Mouse (Mus musculus) retina, adult 2 months (tissue): Measurements from ENCODE around the gene Als2cr12.
"Not testable (repeated sequence)": the region's sequence is repeated elsewhere in the genome, so short reads cannot be mapped to it uniquely, and the experiment has no call there.

ENCODE experiments used
- DNase-seq: peaks from one replicate; pipeline ENCODE4 v3.0.0-alpha.2; 2012; ENCODE audit warnings: low read depth, low spot score

Gene Als2cr12

DNA sequence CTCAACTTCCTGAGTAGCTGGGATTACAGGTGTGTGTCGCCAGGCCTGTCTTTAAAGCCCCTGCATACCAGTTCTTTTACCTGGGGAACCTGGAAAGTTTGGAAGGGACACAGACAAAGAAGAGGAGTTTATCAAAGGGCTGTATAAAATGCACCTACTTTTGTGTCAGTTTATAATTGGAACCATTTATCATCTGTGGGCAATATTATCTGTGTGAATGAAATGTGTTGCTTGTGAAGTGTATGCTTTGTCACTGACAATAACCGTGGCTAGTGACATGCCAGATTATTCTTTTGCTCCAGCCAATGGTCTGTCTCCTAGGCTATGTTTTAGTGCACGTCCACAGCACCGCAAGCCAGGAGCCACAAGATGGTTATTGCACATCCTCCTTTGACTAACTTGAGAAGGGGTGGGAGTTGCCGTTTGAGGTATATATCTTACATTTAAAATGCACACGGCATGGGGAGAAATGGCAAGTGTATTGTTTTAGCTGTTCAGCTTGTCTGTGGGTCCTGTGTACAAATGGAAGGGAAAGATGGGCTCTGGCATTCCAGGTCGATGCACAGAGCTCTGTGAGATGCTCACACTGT, 23.7 kb upstream of the Als2cr12 start:
- no peak for DNase-seq

- DNase-seq: no peak
Measured at GRCm38 (mm10) chr1:58717589-58718270, 21.9 kb upstream of the Als2cr12 start.

DNA sequence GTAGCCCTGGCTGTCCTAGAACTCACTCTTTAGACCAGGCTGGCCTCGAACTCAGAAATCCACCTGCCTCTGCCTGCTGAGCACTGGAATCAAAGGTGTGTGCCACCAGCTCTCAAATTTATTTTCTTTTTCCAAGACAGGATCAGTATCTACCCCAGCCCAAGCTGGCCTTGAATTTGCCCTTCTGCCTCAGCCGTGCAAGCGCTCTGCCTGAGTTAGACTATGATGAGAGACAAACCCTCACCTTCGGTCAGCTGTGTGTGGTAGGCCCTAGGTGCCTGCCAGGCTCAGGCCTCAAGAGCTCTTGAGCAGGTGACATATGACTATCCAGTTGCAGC, 21.1 kb upstream of the Als2cr12 start:
- DNase-seq: no peak

- no peak for DNase-seq
Measured at GRCm38 (mm10) chr1:58716162-58716882, 20.5 kb upstream of the Als2cr12 start.

GRCm38 (mm10) chr1:58715536-58715935, 19.7 kb upstream of the Als2cr12 start:
- no peak for DNase-seq

DNA sequence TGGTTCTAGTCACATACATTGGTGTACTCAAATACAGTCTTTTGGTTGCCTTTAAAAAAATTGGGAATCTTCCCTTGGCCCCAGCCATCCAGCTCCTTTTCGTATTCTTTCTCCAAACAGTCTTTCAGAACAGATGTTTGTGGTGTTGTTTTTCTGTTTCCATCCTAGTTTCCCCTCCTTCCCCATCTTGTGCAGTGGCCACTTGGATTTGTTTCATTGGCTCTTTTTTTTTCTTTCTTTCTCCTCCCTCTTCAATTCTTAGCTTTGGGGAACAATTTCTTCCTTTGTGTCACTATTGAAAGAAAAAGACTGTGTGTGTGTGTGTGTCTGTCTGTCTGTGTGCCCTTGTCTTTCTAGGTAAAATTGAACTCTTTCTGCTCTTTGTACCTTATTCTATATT, 18.6 kb upstream of the Als2cr12 start:
- DNase-seq: no peak

GRCm38 (mm10) chr1:58713893-58714231, 18.1 kb upstream of the Als2cr12 start:
- DNase-seq: no peak

DNA sequence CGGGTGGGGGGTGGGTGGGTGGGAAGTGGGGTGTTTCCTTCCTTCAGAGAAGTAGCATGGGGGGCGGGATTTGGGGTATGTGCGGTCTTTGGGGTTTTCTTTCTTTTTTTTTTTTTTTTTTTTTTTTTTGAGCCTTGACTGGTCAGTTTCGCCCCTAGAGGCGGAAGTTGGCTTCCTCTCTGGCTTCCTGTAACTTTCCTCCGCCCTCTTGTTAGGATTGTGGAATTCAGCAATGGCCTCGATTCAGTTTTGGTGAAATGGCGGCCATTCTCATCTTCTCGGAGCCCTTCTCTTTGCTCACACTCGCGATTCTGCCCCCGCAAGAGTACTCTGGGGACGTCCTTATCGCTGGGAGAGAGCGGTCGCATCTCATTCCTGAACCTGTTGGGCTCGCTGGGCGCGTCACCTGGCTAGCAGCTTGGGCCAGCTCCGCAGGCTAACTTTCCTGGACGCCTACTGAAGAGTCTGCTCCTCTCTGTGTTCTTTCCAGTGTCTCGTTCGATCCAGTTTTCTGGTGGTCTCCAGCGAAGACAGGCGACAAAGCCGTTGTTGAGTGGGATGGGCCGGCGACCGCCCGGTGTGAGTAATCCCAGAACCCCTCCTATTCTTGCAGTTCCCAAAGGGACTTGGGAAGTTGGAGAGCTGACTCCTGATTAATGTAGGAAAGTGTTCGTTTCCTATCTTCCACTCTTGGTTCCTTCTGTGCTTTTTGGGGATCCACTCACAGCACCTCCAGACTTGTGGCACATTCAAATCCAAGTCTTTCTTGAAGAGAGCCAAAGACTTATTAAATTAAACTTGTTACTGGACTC, 17.5 kb upstream of the Als2cr12 start:
- no peak for DNase-seq

GRCm38 (mm10) chr1:58712076-58713061, 16.6 kb upstream of the Als2cr12 start:
- DNase-seq: no peak

GRCm38 (mm10) chr1:58711365-58712016, 15.7 kb upstream of the Als2cr12 start, which contains the start of gene Cflar:
Gene Cflar, plus strand, starts transcription at chr1:58711508.
- DNase-seq: no peak

- no peak for DNase-seq
Measured at GRCm38 (mm10) chr1:58710711-58711364, 15.0 kb upstream of the Als2cr12 start.

DNA sequence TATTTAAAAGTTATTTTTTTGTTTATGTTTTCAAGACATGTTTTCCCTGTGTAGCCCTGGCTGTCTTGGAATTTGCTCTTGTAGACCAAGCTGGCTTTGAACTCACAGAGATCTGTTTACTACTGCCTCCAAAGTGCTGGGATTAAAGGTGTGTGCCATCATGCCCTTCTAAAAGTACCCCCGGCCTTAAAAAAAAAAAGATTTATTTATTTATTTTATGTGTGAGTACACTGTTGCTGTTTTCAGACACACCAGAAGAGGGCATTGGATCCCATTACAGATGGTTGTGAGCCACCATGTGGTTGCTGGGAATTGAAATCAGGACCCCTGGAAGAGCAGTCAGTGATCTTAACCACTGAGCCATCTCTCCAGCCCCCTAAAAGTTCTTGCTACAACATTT, 14.3 kb upstream of the Als2cr12 start:
- not testable (repeated sequence) for DNase-seq

GRCm38 (mm10) chr1:58700580-58701162, 4.9 kb upstream of the Als2cr12 start:
- not testable (repeated sequence) for DNase-seq

GRCm38 (mm10) chr1:58699988-58700387, 4.2 kb upstream of the Als2cr12 start:
- no peak for DNase-seq

GRCm38 (mm10) chr1:58698781-58699180, 3.0 kb upstream of the Als2cr12 start:
- no peak for DNase-seq

DNA sequence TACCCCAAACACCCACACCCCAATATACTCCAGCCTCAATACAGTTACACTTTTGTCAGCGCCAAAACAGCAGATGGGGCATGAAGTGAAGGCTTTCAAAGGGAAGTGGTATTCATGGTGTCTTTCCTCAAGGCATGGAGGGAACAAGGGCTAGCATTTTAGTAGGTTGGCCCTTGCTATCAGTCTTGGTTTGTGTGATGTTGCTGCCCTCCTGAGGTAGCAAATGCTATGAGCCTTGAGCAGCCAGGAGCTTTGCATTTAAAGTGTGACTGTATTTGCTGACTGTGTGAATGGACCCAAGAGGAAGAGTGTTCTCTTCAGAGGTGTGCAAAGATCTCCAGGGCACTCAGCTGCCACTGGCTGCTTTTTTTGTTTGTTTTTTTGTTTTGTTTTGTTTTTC, 1.8 kb upstream of the Als2cr12 start:
- not testable (repeated sequence) for DNase-seq

GRCm38 (mm10) chr1:58693696-58694095, 2.1 kb downstream of the Als2cr12 start:
- DNase-seq: no peak

DNA sequence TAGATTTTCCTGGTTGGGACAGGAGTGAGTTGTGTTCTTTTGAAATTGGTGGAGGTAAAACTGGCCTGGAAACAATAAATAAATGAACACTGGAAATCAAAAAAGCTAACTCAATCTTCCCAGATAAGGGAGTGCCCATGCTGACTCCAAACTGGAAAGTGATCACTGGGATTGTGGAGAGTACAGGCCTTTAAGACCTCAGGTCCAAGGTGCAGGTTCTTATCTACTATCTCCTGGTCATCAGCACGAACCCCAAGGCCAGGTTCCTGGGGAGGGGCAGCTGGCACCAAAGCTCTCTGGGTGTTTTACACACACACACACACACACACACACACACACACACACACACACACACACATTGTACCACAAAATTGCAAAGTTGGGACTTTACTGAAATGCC, 4.1 kb downstream of the Als2cr12 start:
- not testable (repeated sequence) for DNase-seq

DNA sequence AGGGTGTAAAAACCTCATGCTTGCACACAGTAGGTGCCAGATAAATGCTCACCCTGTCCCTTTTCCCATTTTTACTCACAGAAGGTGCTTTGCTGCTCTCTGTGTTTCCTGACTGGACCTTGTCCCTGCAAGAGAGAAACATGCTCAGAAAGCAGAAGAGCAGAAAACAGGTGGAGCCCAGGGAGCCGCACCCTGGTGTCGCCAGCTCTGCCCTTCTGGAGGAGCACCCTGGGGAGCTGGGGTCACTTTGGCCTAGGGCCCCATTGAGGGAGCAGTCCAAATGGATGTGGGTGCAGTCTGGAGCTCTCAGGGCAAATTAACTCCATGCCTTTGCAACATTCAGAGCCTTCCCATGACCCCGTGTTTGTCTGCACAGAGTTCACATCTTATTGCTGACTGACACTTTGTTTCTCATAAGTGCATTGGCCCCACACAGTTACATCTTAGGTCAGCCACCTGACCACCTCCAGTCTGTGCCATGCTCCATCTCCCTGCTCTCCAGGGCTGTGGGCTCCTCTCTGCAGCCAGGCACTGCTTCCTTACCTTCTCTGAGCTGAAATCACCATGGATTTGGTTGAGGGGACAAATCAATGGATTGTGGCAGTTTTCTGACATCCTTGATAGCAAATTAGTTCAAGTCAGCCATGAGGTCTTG, 4.8 kb downstream of the Als2cr12 start:
- DNase-seq: not testable (repeated sequence)
